Mouse (Mus musculus) embryonic fibroblast, embryonic 13.5 days (primary cell): ENCODE results near the gene Unc13d.

ENCODE experiments used
- CTCF ChIP-seq: IDR thresholded peaks from 2 replicates; pipeline ENCODE4 v1.5.1; 2011; ENCODE audit warnings: mild to moderate bottlenecking, control low read depth, low read length, moderate library complexity, borderline replicate concordance; ENCODE audit not compliant: insufficient read depth
- POLR2A ChIP-seq: IDR thresholded peaks from 2 replicates; pipeline ENCODE4 v1.6.1; 2011; ENCODE audit warnings: low read depth, mild to moderate bottlenecking, control low read depth, low read length, moderate library complexity

DNA sequence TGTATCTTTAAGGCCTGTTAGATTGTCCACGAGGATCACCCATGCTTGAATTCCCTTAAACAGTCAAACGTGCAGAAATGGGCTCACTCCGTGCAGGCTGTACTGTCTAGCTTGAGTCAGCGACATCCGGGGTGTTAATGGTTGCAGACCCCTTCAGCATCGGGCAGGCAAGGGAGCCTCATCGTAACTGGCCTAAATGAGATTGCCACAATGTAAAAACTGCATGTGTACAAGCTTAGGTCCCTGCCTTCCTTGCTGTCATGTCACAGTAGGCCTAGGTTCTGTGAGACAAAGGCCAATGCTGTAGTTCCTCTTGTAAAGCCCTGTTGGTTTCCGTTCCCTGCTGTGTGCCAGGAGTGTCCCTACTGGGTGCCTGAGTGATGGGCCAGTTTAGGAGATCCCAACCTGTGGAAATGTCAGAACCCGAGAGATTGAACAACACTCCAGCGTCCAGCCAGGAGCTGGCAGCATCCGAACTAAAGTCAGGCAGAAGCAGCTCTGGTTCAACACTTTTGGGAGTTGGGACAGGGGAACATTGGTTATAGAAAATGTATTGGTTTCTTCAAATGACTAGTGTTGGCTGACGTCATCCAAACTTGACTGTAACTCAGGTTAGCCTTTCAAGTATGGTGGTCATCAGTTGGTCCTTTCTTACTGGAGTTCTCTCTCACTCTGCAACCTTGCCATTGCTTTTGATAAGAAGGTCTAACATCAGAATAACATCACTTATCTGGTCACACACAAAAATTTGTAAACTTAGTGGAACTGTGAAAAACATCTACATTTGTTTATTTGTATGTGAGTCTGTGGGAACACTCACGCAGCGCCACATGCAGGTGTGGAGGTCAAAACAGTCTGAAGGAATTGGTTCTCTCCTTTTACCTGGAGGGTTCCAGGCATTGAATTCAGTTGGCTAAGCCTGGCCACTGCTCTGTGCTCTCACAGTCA, 46.6 kb downstream of the Unc13d start:
- TF ChIP-seq CTCF = no peak
- peak; percentile 70 for TF ChIP-seq POLR2A
